Mouse (Mus musculus) limb, embryonic 12.5 days (tissue): ENCODE data around the gene Tmem258. TPM values are rescaled to one million over a fixed set of nuclear protein-coding genes. Genes with fewer than 3 reads are reported as not detected.

Experiments
- ATAC-seq: fragments of 200-750 bp; cut with Nextera tagmentation; 2 replicates; pipeline ENCODE4 v1.8.0; 2017; ENCODE audit warnings: low read depth, moderate TSS enrichment; ENCODE audit not compliant: insufficient number of reproducible peaks, insufficient read depth, low FRiP score, low TSS enrichment
- H3K27ac ChIP-seq: fragments of 300-500 bp; sonication (generic); 2 replicates; pipeline ENCODE4 v1.5.1; 2016; ENCODE audit warnings: mild to moderate bottlenecking, moderate library complexity
- H3K27me3 ChIP-seq: fragments of 300-500 bp; sonication (generic); 2 replicates; pipeline ENCODE4 v1.6.1; 2016; ENCODE audit warnings: mild to moderate bottlenecking, moderate library complexity
- H3K36me3 ChIP-seq: fragments of 300-500 bp; sonication (generic); 2 replicates; pipeline ENCODE4 v1.6.1; 2016; ENCODE audit warnings: mild to moderate bottlenecking, moderate library complexity
- H3K4me1 ChIP-seq: fragments of 300-500 bp; sonication (generic); replicated peaks from 2 replicates; pipeline ENCODE4 v1.6.1; 2016
- H3K4me2 ChIP-seq: fragments of 300-500 bp; sonication (generic); 2 replicates; pipeline ENCODE4 v1.6.1; 2016; ENCODE audit warnings: mild to moderate bottlenecking, moderate library complexity
- H3K4me3 ChIP-seq: fragments of 300-500 bp; sonication (generic); replicated peaks from 2 replicates; pipeline ENCODE4 v1.5.1; 2016; ENCODE audit warnings: mild to moderate bottlenecking
- H3K9ac ChIP-seq: fragments of 300-500 bp; sonication (generic); replicated peaks from 2 replicates; pipeline ENCODE4 v1.6.1; 2016; ENCODE audit warnings: mild to moderate bottlenecking, moderate library complexity
- H3K9me3 ChIP-seq: fragments of 300-500 bp; sonication (generic); 2 replicates; pipeline ENCODE4 v1.6.1; 2016; ENCODE audit warnings: mild to moderate bottlenecking, moderate library complexity
- WGBS: fragments of 180-500 bp; shearing (Covaris S2); methylation state at CpG from one replicate; pipeline ENCODE4 v1.1.7; 2016; 5-methylcytosine and 5-hydroxymethylcytosine counted together
- polyA plus RNA-seq: library from polyadenylated mRNA; unstranded; fragments of >200 nt; fragmentation: Nextera tagmentation; extraction: Ambion mirVana; gene quantifications from 2 replicates; pipeline ENCODE4 v1.2.1, GENCODE M21; 2016

Tmem258 gene
- polyA plus RNA-seq, 1 experiment from 2014 or later, result 421 TPM

GRCm38 (mm10) chr19:10185876-10186275 is 17.9 kb upstream of the Tmem258 start:
- H3K9ac ChIP-seq, result 0 out of 2 replicates have a peak overlapping the region, but pooled peaks have one; percentile 1
- peaks cover 20% of the 10 kb centered on the region for H3K4me1 ChIP-seq
- no peak overlapping the region; the same call in 1 of the 2 replicates for H3K4me2 ChIP-seq
- no peak overlapping the region for H3K4me3 ChIP-seq
- no peak overlapping the region for H3K27ac ChIP-seq
- peaks cover 64% of the 10 kb centered on the region for H3K36me3 ChIP-seq
- no peaks in the 10 kb centered on the region for H3K9me3 ChIP-seq
- 94% methylated on average over 3 of the region's 3 CpGs for WGBS
- no peak for ATAC-seq
- H3K27me3 ChIP-seq, result no peaks in the 10 kb centered on the region

- ATAC-seq, result no peak
- no peak overlapping the region for H3K27ac ChIP-seq
- peaks cover 71% of the 10 kb centered on the region for H3K36me3 ChIP-seq
- WGBS, result 89% methylated on average over 8 of the region's 8 CpGs
- H3K9ac ChIP-seq, result 0 out of 2 replicates have a peak overlapping the region, but pooled peaks have one; percentile 1
- no peaks in the 10 kb centered on the region for H3K9me3 ChIP-seq
- H3K27me3 ChIP-seq, result no peaks in the 10 kb centered on the region
- H3K4me3 ChIP-seq, result no peak overlapping the region
- no peak overlapping the region for H3K4me2 ChIP-seq
- H3K4me1 ChIP-seq, result peaks cover 20% of the 10 kb centered on the region
These were observed 17.2 kb upstream of the Tmem258 start for GRCm38 (mm10) chr19:10186569-10186968.

GRCm38 (mm10) chr19:10188281-10188811 is 15.5 kb upstream of the Tmem258 start:
- WGBS, result 59% methylated on average over 10 of the region's 10 CpGs
- Histone ChIP-seq H3K9ac (no peak overlapping the region), H3K9me3 (no peaks in the 10 kb centered on the region), H3K4me2 (no peak overlapping the region), H3K27me3 (no peaks in the 10 kb centered on the region), H3K27ac (no peak overlapping the region), H3K4me1 (peaks cover 20% of the 10 kb centered on the region), H3K4me3 (no peak overlapping the region), H3K36me3 (peaks cover 89% of the 10 kb centered on the region)
- no peak for ATAC-seq

- no peak overlapping the region for H3K27ac ChIP-seq
- H3K4me3 ChIP-seq, result no peak overlapping the region
- H3K36me3 ChIP-seq, result peaks cover 96% of the 10 kb centered on the region
- H3K9ac ChIP-seq, result no peak overlapping the region
- no peak overlapping the region for H3K4me2 ChIP-seq
- WGBS, result 91% methylated on average over 6 of the region's 6 CpGs
- H3K4me1 ChIP-seq, result peaks cover 20% of the 10 kb centered on the region
- ATAC-seq, result no peak
- H3K27me3 ChIP-seq, result no peaks in the 10 kb centered on the region
- H3K9me3 ChIP-seq, result no peaks in the 10 kb centered on the region
These were observed 14.8 kb upstream of the Tmem258 start for GRCm38 (mm10) chr19:10189022-10189421.

- ATAC-seq, result no peak
- Histone ChIP-seq H3K27me3 (no peaks in the 10 kb centered on the region), H3K4me3 (no peak overlapping the region), H3K9me3 (no peaks in the 10 kb centered on the region), H3K9ac (no peak overlapping the region), H3K4me2 (no peak overlapping the region), H3K27ac (no peak overlapping the region), H3K36me3 (peaks cover 100% of the 10 kb centered on the region), H3K4me1 (peaks cover 11% of the 10 kb centered on the region)
- 96% methylated on average over 8 of the region's 8 CpGs for WGBS
These were observed 13.9 kb upstream of the Tmem258 start for GRCm38 (mm10) chr19:10189940-10190339.

GRCm38 (mm10) chr19:10190796-10191195 is 13.0 kb upstream of the Tmem258 start:
- Histone ChIP-seq H3K9ac (no peak overlapping the region), H3K27ac (no peak overlapping the region), H3K9me3 (no peaks in the 10 kb centered on the region), H3K4me2 (no peak overlapping the region), H3K27me3 (no peaks in the 10 kb centered on the region), H3K4me1 (peaks cover 4% of the 10 kb centered on the region; the same call in 1 of the 2 replicates), H3K36me3 (peaks cover 100% of the 10 kb centered on the region), H3K4me3 (no peak overlapping the region)
- WGBS, result 38% methylated on average over 2 of the region's 2 CpGs
- ATAC-seq, result no peak

GRCm38 (mm10) chr19:10191326-10191725 is 12.5 kb upstream of the Tmem258 start:
- Histone ChIP-seq H3K36me3 (peaks cover 100% of the 10 kb centered on the region), H3K9me3 (no peaks in the 10 kb centered on the region), H3K27me3 (no peaks in the 10 kb centered on the region), H3K27ac (no peak overlapping the region), H3K9ac (no peak overlapping the region), H3K4me2 (no peak overlapping the region), H3K4me1 (peaks cover 4% of the 10 kb centered on the region; the same call in 1 of the 2 replicates), H3K4me3 (no peak overlapping the region)
- 83% methylated on average over 7 of the region's 7 CpGs for WGBS
- ATAC-seq, result no peak

- H3K27ac ChIP-seq, result no peak overlapping the region
- H3K36me3 ChIP-seq, result peaks cover 95% of the 10 kb centered on the region
- H3K4me3 ChIP-seq, result no peak overlapping the region
- no peak overlapping the region for H3K9ac ChIP-seq
- no peaks in the 10 kb centered on the region for H3K4me1 ChIP-seq
- no peaks in the 10 kb centered on the region for H3K9me3 ChIP-seq
- no peak overlapping the region for H3K4me2 ChIP-seq
- no peak for ATAC-seq
- H3K27me3 ChIP-seq, result no peaks in the 10 kb centered on the region
- WGBS, result 90% methylated on average over 11 of the region's 11 CpGs
These were observed 9.5 kb upstream of the Tmem258 start for GRCm38 (mm10) chr19:10194337-10194736.

GRCm38 (mm10) chr19:10195252-10195651 is 8.6 kb upstream of the Tmem258 start:
- Histone ChIP-seq H3K27ac (no peak overlapping the region), H3K4me2 (no peak overlapping the region), H3K27me3 (no peaks in the 10 kb centered on the region), H3K4me3 (no peak overlapping the region), H3K36me3 (peaks cover 95% of the 10 kb centered on the region), H3K9me3 (no peaks in the 10 kb centered on the region), H3K9ac (no peak overlapping the region), H3K4me1 (no peaks in the 10 kb centered on the region)
- 77% methylated on average over 5 of the region's 5 CpGs for WGBS
- ATAC-seq, result no peak

GRCm38 (mm10) chr19:10197130-10197529 is 6.7 kb upstream of the Tmem258 start:
- H3K27ac ChIP-seq, result no peak overlapping the region
- H3K4me1 ChIP-seq, result no peaks in the 10 kb centered on the region
- H3K9me3 ChIP-seq, result no peaks in the 10 kb centered on the region
- WGBS, result 89% methylated on average over 4 of the region's 4 CpGs
- ATAC-seq, result no peak
- H3K27me3 ChIP-seq, result no peaks in the 10 kb centered on the region
- H3K9ac ChIP-seq, result no peak overlapping the region
- no peak overlapping the region for H3K4me2 ChIP-seq
- H3K4me3 ChIP-seq, result no peak overlapping the region
- peaks cover 91% of the 10 kb centered on the region for H3K36me3 ChIP-seq

GRCm38 (mm10) chr19:10198286-10198685 is 5.5 kb upstream of the Tmem258 start:
- H3K9ac ChIP-seq, result no peak overlapping the region
- no peak for ATAC-seq
- no peak overlapping the region for H3K4me3 ChIP-seq
- no peak overlapping the region for H3K4me2 ChIP-seq
- peaks cover 80% of the 10 kb centered on the region for H3K36me3 ChIP-seq
- H3K27me3 ChIP-seq, result no peaks in the 10 kb centered on the region
- peaks cover 8% of the 10 kb centered on the region for H3K4me1 ChIP-seq
- no peaks in the 10 kb centered on the region for H3K9me3 ChIP-seq
- no peak overlapping the region for H3K27ac ChIP-seq
- WGBS, result 74% methylated on average over 2 of the region's 2 CpGs

GRCm38 (mm10) chr19:10198723-10199122 is 5.1 kb upstream of the Tmem258 start:
- no peak overlapping the region for H3K9ac ChIP-seq
- peaks cover 8% of the 10 kb centered on the region for H3K4me1 ChIP-seq
- H3K4me3 ChIP-seq, result no peak overlapping the region
- H3K27ac ChIP-seq, result no peak overlapping the region
- peaks cover 76% of the 10 kb centered on the region for H3K36me3 ChIP-seq
- WGBS, result 33% methylated on average over 3 of the region's 3 CpGs
- H3K4me2 ChIP-seq, result no peak overlapping the region
- H3K27me3 ChIP-seq, result no peaks in the 10 kb centered on the region
- no peaks in the 10 kb centered on the region for H3K9me3 ChIP-seq
- ATAC-seq, result no peak
